Mouse (Mus musculus) forebrain, embryonic 13.5 days (tissue): ENCODE results near the gene Efna3. TPM values are rescaled to one million over a fixed set of nuclear protein-coding genes. Genes with fewer than 3 reads are reported as not detected.

Source experiments
- ATAC-seq: fragments of 200-750 bp; cut with Nextera tagmentation; 2 replicates; pipeline ENCODE4 v1.8.0; 2017
- H3K27ac ChIP-seq: fragments of 300-500 bp; sonication (generic); 2 replicates; pipeline ENCODE4 v1.5.1; 2015; ENCODE audit warnings: inconsistent platforms, mild to moderate bottlenecking, moderate library complexity
- H3K27me3 ChIP-seq: fragments of 300-500 bp; sonication (generic); 2 replicates; pipeline ENCODE4 v1.6.1; 2015; ENCODE audit warnings: mild to moderate bottlenecking, inconsistent platforms
- H3K36me3 ChIP-seq: fragments of 300-500 bp; sonication (generic); 2 replicates; pipeline ENCODE4 v1.6.1; 2015; ENCODE audit warnings: mild to moderate bottlenecking, inconsistent platforms; ENCODE audit not compliant: poor library complexity, severe bottlenecking
- H3K4me1 ChIP-seq: fragments of 300-500 bp; sonication (generic); 2 replicates; pipeline ENCODE4 v1.6.1; 2015; ENCODE audit warnings: inconsistent platforms
- H3K4me2 ChIP-seq: fragments of 300-500 bp; sonication (generic); 2 replicates; pipeline ENCODE4 v1.6.1; 2015; ENCODE audit warnings: inconsistent platforms, mild to moderate bottlenecking, moderate library complexity
- H3K4me3 ChIP-seq: fragments of 300-500 bp; sonication (generic); 2 replicates; pipeline ENCODE4 v1.5.1; 2015; ENCODE audit warnings: mild to moderate bottlenecking, inconsistent platforms
- H3K9ac ChIP-seq: fragments of 300-500 bp; sonication (generic); 2 replicates; pipeline ENCODE4 v1.6.1; 2015; ENCODE audit warnings: mild to moderate bottlenecking, inconsistent platforms
- H3K9me3 ChIP-seq: fragments of 300-500 bp; sonication (generic); replicated peaks from 2 replicates; pipeline ENCODE4 v1.6.1; 2016; ENCODE audit warnings: inconsistent platforms
- WGBS: fragments of 180-500 bp; shearing (Covaris S2); methylation state at CpG from one replicate; pipeline ENCODE4 v1.1.7; 2015; 5-methylcytosine and 5-hydroxymethylcytosine counted together
- polyA plus RNA-seq: library from polyadenylated mRNA; unstranded; fragments of >200 nt; fragmentation: Nextera tagmentation; extraction: Ambion mirVana; gene quantifications from 2 replicates; pipeline ENCODE4 v1.2.1, GENCODE M21; 2015

Gene Efna3
- 18.7 and 23.4 TPM in 2 replicates for polyA plus RNA-seq

DNA sequence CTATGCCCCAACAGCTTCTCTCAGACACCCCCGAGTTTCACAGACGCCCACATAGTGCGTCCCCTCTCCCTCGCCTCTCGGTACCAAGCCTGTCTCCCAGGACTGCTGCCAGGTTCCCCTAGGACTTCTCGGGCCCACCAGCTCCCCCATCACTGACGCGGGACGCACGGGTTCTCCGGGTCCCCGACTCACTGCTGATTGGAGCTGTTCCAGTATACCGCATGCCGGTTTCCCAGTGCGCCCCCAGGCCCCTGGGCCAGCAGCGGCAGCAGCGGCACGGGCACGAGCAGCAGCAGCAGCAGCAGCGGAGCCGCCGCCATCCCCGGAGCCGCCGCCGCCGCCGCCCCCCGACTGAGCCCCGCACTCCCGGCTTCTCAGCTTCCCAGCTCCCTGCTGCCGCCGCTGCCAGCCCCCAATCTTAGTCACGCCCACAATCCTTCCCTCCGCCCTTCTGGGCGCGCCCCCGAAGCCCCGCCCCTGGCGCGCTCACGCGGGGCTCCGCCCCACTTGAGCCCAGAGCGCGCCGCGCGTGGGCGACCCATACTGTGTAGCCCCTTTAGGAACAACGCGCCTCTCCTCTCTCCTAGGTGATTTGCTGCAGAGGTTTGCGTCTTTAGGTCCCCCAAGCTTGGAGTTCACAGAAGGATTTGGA lies at the start of gene Efna3:
Gene Efna3, minus strand, starts transcription at position 452 of the 652 bp plus-strand sequence.
- peaks cover 51% of the 10 kb centered on the region for H3K4me1 ChIP-seq
- H3K27me3 ChIP-seq = peaks cover 49% of the 10 kb centered on the region
- no peaks in the 10 kb centered on the region for H3K9me3 ChIP-seq
- peak within 1 kb of the TSS; percentile 79 for H3K9ac ChIP-seq
- H3K36me3 ChIP-seq = no peaks in the 10 kb centered on the region
- peak; percentile 66 for ATAC-seq
- peak within 1 kb of the TSS; percentile 91 for H3K4me2 ChIP-seq
- H3K4me3 ChIP-seq = peak within 1 kb of the TSS; percentile 66
- under 1% methylated on average over 51 of the region's 53 CpGs for WGBS
- H3K27ac ChIP-seq = peak within 1 kb of the TSS; percentile 65

DNA sequence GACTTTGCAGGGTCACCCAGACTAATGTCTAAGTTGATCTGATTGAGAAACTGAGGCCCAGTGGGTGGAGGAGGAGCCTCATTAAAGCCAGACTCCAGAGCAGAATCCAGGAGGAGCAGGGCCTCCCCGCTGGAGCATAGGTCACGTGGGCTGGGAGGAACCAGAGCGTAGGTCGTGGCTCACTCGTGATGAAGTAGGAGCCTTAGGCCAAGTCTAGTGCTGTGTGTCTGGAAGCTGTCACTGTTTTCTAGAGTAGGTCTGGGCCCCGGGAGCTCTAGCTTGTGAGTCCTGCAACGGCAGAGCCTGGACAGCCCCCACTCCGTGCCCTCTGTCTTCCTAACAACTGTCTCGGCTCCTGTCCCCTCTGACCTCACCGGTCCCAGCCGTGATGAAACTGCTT lies 44.6 kb upstream of the Efna3 start:
- no peak overlapping the region for H3K27ac ChIP-seq
- H3K4me1 ChIP-seq = no peaks in the 10 kb centered on the region
- H3K9me3 ChIP-seq = no peaks in the 10 kb centered on the region
- no peak overlapping the region for H3K4me3 ChIP-seq
- H3K36me3 ChIP-seq = no peaks in the 10 kb centered on the region
- H3K9ac ChIP-seq = no peak overlapping the region
- H3K4me2 ChIP-seq = no peak overlapping the region
- H3K27me3 ChIP-seq = 0 out of 2 replicates have a peak, but pooled peaks cover 5% of the 10 kb centered on the region
- 82% methylated on average over 11 of the region's 11 CpGs for WGBS
- ATAC-seq = no peak

DNA sequence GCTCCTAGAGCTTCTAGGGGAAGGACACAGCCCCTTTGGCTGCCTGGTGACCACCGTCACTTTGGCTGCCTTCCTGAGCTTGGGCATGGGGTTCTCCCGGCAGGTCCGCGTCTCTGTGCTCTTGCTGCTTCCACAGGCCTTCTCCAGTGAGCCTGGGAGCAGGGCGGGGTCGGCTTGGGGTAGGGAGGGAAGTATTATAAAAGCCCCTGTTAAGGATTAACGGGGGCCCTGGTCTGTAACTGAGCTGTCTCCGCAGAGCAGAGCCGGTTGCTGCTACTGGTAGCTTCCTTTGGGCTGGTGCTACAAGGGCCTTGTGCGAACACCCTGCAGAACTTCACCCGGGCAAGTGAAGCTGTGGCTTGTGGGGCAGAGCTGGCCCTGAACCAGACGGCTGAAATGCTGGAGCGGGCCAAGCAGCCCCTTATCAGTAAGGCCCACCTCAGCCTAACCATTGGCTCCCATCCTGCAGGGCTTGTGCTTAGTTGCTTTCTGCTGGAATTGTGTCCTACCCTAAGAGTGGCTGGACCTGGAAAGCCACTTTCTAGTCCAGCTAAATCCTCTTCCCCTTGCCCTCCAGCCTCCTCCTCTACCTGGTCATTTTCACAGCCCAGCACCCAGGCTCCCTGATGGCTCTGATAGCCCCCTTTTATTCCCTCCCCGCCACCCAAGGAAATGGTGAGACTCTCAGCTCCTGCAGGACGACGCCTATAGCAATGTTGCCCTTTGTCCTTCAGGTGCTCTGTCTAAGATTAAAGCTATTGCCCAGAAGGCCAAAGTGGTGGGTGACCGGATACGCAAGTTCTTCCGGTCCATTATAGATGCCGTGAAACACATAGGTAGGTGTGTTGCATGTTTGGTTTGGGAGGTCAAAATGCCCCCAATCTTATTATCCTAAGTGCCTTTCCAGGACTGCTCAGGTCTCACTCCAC lies 43.0 kb upstream of the Efna3 start:
- Histone ChIP-seq H3K4me3 (no peak overlapping the region), H3K4me1 (no peaks in the 10 kb centered on the region), H3K27ac (no peak overlapping the region), H3K36me3 (no peaks in the 10 kb centered on the region), H3K9me3 (no peaks in the 10 kb centered on the region), H3K9ac (no peak overlapping the region), H3K4me2 (no peak overlapping the region), H3K27me3 (0 out of 2 replicates have a peak, but pooled peaks cover 5% of the 10 kb centered on the region)
- ATAC-seq = no peak
- 75% methylated on average over 20 of the region's 20 CpGs for WGBS

DNA sequence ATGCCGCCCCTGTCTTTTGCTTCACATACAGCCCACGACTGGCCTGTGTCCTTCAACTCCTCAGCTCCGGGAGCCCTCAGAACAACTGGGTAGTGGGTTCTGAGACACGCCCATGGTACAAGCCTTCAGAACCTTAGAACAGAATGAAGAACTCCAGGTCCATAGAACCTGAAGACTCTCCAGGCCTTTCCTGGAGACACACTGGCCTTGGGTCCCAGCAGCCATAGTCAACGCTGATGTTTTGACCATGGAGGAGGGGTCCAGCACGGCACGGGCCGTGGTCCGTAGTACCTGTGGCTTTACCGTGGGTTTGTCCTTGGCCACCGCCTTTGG lies 42.4 kb upstream of the Efna3 start, which contains the start of gene Dcst1:
Gene Dcst1, minus strand, starts transcription at position 101 of the 333 bp plus-strand sequence.
- Histone ChIP-seq H3K27me3 (0 out of 2 replicates have a peak, but pooled peaks cover 5% of the 10 kb centered on the region), H3K4me2 (no peak within 1 kb of the TSS), H3K27ac (no peak within 1 kb of the TSS), H3K4me1 (no peaks in the 10 kb centered on the region), H3K9ac (0 out of 2 replicates have a peak within 1 kb of the TSS, but pooled peaks have one; percentile 34), H3K36me3 (no peaks in the 10 kb centered on the region), H3K9me3 (no peaks in the 10 kb centered on the region), H3K4me3 (no peak within 1 kb of the TSS)
- ATAC-seq = no peak
- 80% methylated on average over 11 of the region's 11 CpGs for WGBS

DNA sequence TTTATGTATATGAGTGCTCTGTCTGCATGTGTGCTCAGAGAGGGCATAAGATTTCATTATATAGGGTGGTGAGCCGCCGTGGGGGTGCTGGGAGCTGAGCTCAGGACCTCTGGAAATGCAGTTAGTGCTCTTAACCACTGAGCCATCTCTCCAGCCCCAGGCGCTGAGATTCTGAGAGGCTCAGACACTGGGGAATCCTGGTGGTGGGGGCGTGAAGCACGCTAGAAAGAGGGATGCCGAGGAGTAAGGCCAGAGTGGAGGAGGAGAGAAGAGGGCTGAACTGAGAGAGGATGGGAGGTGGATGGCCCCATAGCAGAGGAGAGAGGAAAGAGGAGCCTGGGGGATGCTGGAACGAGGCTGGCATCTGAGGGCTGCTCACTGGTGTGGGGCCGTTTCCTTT lies 41.9 kb upstream of the Efna3 start:
- H3K27ac ChIP-seq = no peak overlapping the region
- no peaks in the 10 kb centered on the region for H3K9me3 ChIP-seq
- ATAC-seq = no peak
- H3K36me3 ChIP-seq = no peaks in the 10 kb centered on the region
- H3K4me3 ChIP-seq = no peak overlapping the region
- 57% methylated on average over 8 of the region's 8 CpGs for WGBS
- 0 out of 2 replicates have a peak overlapping the region, but pooled peaks have one; percentile 34 for H3K9ac ChIP-seq
- no peak overlapping the region for H3K4me2 ChIP-seq
- no peaks in the 10 kb centered on the region for H3K4me1 ChIP-seq
- 0 out of 2 replicates have a peak, but pooled peaks cover 5% of the 10 kb centered on the region for H3K27me3 ChIP-seq

DNA sequence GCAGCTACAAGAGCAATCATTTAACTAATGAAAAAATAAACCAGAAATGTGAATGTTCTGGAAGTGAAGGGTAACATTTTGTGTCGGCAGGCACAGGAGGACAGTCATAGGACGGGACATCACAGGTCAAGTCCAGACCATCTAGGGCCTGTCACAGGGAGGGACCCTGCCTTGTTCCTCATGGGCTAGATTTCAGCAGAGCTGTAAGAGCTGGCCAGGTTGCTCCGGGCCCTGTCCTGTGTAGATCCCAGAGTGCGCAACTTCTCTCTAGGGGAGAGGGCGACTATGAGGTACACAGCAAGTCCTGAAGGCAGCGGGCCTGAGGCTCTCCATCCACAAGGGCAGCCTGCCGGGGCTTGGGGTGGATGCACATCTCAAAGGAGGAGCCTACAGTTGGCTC lies 38.9 kb upstream of the Efna3 start, which contains the start of gene Dcst2:
Gene Dcst2, plus strand, starts transcription at position 301 of the 400 bp plus-strand sequence.
- no peaks in the 10 kb centered on the region for H3K36me3 ChIP-seq
- H3K9me3 ChIP-seq = no peaks in the 10 kb centered on the region
- no peak within 1 kb of the TSS for H3K9ac ChIP-seq

DNA sequence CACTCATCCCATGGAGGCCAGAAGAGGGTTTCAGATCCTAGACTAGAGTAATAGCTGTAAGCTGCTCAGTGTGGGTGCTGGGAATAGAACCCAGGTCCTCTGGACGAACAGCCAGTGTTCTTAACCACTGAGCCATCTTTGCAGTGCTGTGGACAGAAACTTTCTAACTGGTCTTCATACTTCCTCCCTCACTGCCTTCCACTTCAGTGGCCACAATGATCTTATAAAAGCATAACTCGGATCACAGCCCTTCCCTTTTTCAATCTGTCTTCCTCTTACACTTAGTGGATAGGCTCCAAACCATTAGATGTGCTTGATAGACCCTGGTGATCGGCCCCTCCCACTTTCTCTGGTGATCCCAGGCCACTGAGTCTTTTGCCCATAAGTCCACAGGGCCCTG lies 37.5 kb upstream of the Efna3 start:
- H3K36me3 ChIP-seq = no peaks in the 10 kb centered on the region
- no peak for ATAC-seq
- H3K27me3 ChIP-seq = 0 out of 2 replicates have a peak, but pooled peaks cover 11% of the 10 kb centered on the region
- H3K4me2 ChIP-seq = no peak overlapping the region
- 76% methylated on average over 3 of the region's 3 CpGs for WGBS
- H3K27ac ChIP-seq = no peak overlapping the region
- H3K4me1 ChIP-seq = no peaks in the 10 kb centered on the region
- H3K4me3 ChIP-seq = no peak overlapping the region
- H3K9me3 ChIP-seq = no peaks in the 10 kb centered on the region
- no peak overlapping the region for H3K9ac ChIP-seq

More for the DNA sequence above, 38.9 kb upstream of the Efna3 start, which contains the start of gene Dcst2:
- ATAC-seq = no peak
- no peak within 1 kb of the TSS for H3K4me3 ChIP-seq
- no peak within 1 kb of the TSS for H3K27ac ChIP-seq
- H3K4me2 ChIP-seq = no peak within 1 kb of the TSS
- 83% methylated on average over 7 of the region's 7 CpGs for WGBS
- no peaks in the 10 kb centered on the region for H3K4me1 ChIP-seq
- 0 out of 2 replicates have a peak, but pooled peaks cover 5% of the 10 kb centered on the region for H3K27me3 ChIP-seq

DNA sequence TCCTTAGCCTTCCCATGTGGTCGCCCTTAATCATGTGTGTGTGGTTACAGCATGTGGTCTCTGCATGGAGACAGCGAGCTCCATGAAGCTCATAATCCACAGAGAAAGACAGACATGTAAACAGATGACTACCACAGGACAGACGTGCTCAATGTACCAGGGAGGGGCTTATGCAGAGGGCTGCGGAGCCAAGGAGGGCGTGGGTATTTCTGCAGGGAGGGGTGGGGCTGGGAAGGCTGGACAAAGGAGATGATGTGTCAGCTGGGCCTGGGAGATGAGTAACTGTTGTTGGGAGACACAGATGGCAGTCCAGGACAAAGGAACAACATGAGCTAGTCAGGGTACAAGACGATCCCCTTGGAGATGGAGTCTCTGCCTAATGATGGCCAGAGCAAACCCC lies 36.9 kb upstream of the Efna3 start:
- 80% methylated on average over 6 of the region's 6 CpGs for WGBS
- ATAC-seq = no peak

DNA sequence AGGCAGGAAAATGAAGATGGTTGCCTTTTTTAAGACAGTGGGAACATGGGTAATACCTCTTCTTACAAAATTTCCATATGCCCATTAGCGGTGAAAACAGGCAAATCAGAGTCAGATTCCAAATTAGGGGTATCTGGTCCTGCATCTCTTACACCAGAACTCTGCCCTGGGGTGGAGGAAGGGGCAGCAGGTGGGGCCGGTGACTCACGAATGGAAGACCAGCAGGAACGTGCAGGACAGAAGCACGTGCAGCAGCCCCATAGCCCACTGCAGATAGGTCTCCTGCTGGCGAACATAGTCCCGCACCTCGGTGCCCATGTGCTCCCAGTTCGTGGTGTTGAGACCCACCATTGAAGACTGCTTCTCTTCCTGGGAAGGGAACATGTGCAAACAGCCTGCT lies 33.3 kb upstream of the Efna3 start:
- H3K9me3 ChIP-seq = no peaks in the 10 kb centered on the region
- no peak overlapping the region for H3K27ac ChIP-seq
- no peaks in the 10 kb centered on the region for H3K36me3 ChIP-seq
- 0 out of 2 replicates have a peak overlapping the region, but pooled peaks have one; percentile 31 for H3K9ac ChIP-seq
- 0 out of 2 replicates have a peak, but pooled peaks cover 2% of the 10 kb centered on the region for H3K4me1 ChIP-seq
- no peak overlapping the region for H3K4me2 ChIP-seq
- ATAC-seq = no peak
- peaks cover 22% of the 10 kb centered on the region; the same call in 1 of the 2 replicates for H3K27me3 ChIP-seq
- no peak overlapping the region for H3K4me3 ChIP-seq
- 75% methylated on average over 9 of the region's 9 CpGs for WGBS

More for the DNA sequence above, 36.9 kb upstream of the Efna3 start:
- Histone ChIP-seq H3K27me3 (0 out of 2 replicates have a peak, but pooled peaks cover 9% of the 10 kb centered on the region), H3K27ac (no peak overlapping the region), H3K36me3 (no peaks in the 10 kb centered on the region), H3K4me2 (no peak overlapping the region), H3K4me1 (0 out of 2 replicates have a peak, but pooled peaks cover 2% of the 10 kb centered on the region), H3K4me3 (no peak overlapping the region), H3K9me3 (no peaks in the 10 kb centered on the region), H3K9ac (no peak overlapping the region)

DNA sequence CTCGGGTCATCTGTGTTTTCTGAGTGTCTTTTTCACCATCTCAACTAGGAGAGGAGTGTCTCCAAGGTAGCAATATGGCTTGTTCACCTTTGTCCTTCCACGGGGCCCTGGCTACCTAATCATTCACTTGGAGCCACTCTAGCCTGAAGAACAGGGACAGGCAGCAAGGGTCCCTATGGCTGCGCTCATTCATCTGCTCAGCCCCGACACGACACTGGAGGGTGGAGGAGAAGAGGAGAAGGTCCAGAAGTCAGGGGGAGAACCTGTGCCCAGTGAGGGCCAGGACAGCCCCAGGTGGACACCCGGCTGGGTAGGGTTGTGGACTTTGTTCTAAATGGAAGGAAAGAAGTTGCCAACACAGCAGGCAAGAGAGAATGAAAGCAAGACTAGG lies 32.7 kb upstream of the Efna3 start:
- no peak overlapping the region for H3K4me2 ChIP-seq
- WGBS = 85% methylated on average over 6 of the region's 6 CpGs
- ATAC-seq = no peak

DNA sequence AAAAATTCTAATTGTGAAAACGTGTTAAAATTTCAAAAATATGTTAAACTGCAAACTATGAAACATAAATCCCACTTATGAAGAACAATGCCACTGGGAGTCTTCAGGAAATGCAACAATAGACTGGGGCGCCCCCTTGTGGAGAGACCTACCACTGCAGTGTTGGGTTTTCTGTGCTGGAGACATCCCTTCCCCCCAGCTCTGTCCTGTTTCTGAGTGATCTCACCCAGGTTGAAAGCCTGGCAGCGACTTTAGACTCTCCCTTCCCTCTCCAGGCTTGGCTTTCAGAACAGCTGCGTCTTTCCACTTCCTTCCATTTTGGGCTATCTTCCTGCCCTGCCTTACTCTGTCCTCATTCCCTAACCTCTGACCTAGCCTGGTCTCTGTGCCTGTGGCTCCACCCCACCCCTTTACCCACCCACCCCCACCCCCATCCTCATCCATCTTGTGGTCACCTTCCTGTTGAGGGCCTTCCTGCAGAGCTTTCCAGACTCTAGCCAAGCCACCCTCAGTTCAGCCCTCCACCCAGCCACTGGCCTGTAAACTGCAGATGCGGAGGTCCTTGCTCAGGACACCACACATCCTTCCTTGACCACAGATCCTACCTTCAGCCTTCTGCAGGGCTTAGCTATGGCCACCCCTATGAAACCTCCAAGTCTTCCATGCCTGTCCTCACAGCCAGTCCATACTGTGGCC lies 32.2 kb upstream of the Efna3 start:
- 22% methylated on average over 5 of the region's 5 CpGs for WGBS
- no peak overlapping the region for H3K4me2 ChIP-seq
- peak; percentile 28; the same call in 1 of the 2 replicates for ATAC-seq
- H3K27me3 ChIP-seq = peaks cover 27% of the 10 kb centered on the region; the same call in 1 of the 2 replicates
- peaks cover 11% of the 10 kb centered on the region; the same call in 1 of the 2 replicates for H3K4me1 ChIP-seq
- H3K9me3 ChIP-seq = no peaks in the 10 kb centered on the region
- H3K27ac ChIP-seq = no peak overlapping the region
- no peak overlapping the region for H3K4me3 ChIP-seq
- no peak overlapping the region; the same call in 1 of the 2 replicates for H3K9ac ChIP-seq
- no peaks in the 10 kb centered on the region for H3K36me3 ChIP-seq

More for the DNA sequence above, 32.7 kb upstream of the Efna3 start:
- Histone ChIP-seq H3K27me3 (peaks cover 26% of the 10 kb centered on the region; the same call in 1 of the 2 replicates), H3K9me3 (no peaks in the 10 kb centered on the region), H3K4me1 (peaks cover 6% of the 10 kb centered on the region; the same call in 1 of the 2 replicates), H3K4me3 (no peak overlapping the region), H3K36me3 (no peaks in the 10 kb centered on the region), H3K9ac (no peak overlapping the region; the same call in 1 of the 2 replicates), H3K27ac (no peak overlapping the region)
